Mouse (Mus musculus) limb, embryonic 11.5 days (tissue): ENCODE measurements around the gene BC024063. TPM values are rescaled to one million over a fixed set of nuclear protein-coding genes. Genes with fewer than 3 reads are reported as not detected.
"Not testable (repeated sequence)": the region's sequence is repeated elsewhere in the genome, so short reads cannot be mapped to it uniquely, and the experiment has no call there.

Experiments
- ATAC-seq: fragments of 200-750 bp; cut with Nextera tagmentation; 2 replicates; pipeline ENCODE4 v1.8.0; 2017; ENCODE audit warnings: low read depth; ENCODE audit not compliant: insufficient number of reproducible peaks, low FRiP score, low TSS enrichment
- DNase-seq: peaks from one replicate; pipeline ENCODE4 v3.0.0-alpha.2; 2015; ENCODE audit warnings: low spot score
- H3K27ac ChIP-seq: fragments of 300-500 bp; sonication (generic); replicated peaks from 2 replicates; pipeline ENCODE4 v1.5.1; 2014; ENCODE audit warnings: low read depth, mild to moderate bottlenecking, low read length
- H3K27me3 ChIP-seq: fragments of 300-500 bp; sonication (generic); 2 replicates; pipeline ENCODE4 v1.6.1; 2014; ENCODE audit warnings: mild to moderate bottlenecking, low read length, mixed read lengths; ENCODE audit not compliant: control insufficient read depth, insufficient read depth
- H3K36me3 ChIP-seq: fragments of 300-500 bp; sonication (generic); 2 replicates; pipeline ENCODE4 v1.6.1; 2014; ENCODE audit warnings: mild to moderate bottlenecking, low read length, moderate library complexity, mixed read lengths; ENCODE audit not compliant: control insufficient read depth, insufficient read depth
- H3K4me1 ChIP-seq: fragments of 300-500 bp; sonication (generic); 2 replicates; pipeline ENCODE4 v1.6.1; 2014; ENCODE audit warnings: low read length, mixed read lengths; ENCODE audit not compliant: control insufficient read depth, insufficient read depth
- H3K4me2 ChIP-seq: fragments of 300-500 bp; sonication (generic); 2 replicates; pipeline ENCODE4 v1.6.1; 2014; ENCODE audit warnings: low read depth, mild to moderate bottlenecking, moderate library complexity; ENCODE audit not compliant: severe bottlenecking
- H3K4me3 ChIP-seq: fragments of 300-500 bp; sonication (generic); 2 replicates; pipeline ENCODE4 v1.5.1; 2014; ENCODE audit warnings: low read depth, low read length
- H3K9ac ChIP-seq: fragments of 300-500 bp; sonication (generic); 2 replicates; pipeline ENCODE4 v1.6.1; 2014; ENCODE audit warnings: mild to moderate bottlenecking, low read length
- H3K9me3 ChIP-seq: fragments of 300-500 bp; sonication (generic); 2 replicates; pipeline ENCODE4 v1.6.1; 2016; ENCODE audit warnings: low read length; ENCODE audit not compliant: control insufficient read depth
- WGBS: fragments of 180-500 bp; shearing (Covaris S2); extraction: QIAGEN DNeasy Blood & Tissue Kit; methylation state at CpG from one replicate; pipeline ENCODE4 v1.1.7; 2014; 5-methylcytosine and 5-hydroxymethylcytosine counted together
- polyA plus RNA-seq: library from polyadenylated mRNA; unstranded; fragments of >200 nt; fragmentation: Nextera tagmentation; extraction: Ambion mirVana; gene quantifications from 2 replicates; pipeline ENCODE4 v1.2.1, GENCODE M21; 2014

Gene BC024063
- 7.7 and 7.9 TPM in 2 replicates for polyA plus RNA-seq

- peak within 1 kb of the TSS; percentile 48 for H3K4me3 ChIP-seq
- WGBS = 18% methylated on average over 40 of the region's 42 CpGs
- H3K4me1 ChIP-seq, H3K36me3 ChIP-seq, H3K27me3 ChIP-seq, H3K9me3 ChIP-seq: not testable (repeated sequence)
- H3K4me2 ChIP-seq = peak within 1 kb of the TSS; percentile 28
- 0 out of 2 replicates have a peak within 1 kb of the TSS, but pooled peaks have one; percentile 30 for H3K27ac ChIP-seq
- ATAC-seq (peak; percentile 94), DNase-seq (peak; percentile 76)
- peak within 1 kb of the TSS; percentile 65 for H3K9ac ChIP-seq
Observed at GRCm38 (mm10) chr10:82082728-82083621, at the start of gene BC024063. Gene BC024063 (plus strand): TSS chr10:82083353.

GRCm38 (mm10) chr10:82042191-82042590 is 41.0 kb upstream of the BC024063 start:
- Histone ChIP-seq H3K9me3 (peaks cover 5% of the 10 kb centered on the region; the same call in 1 of the 2 replicates), H3K27ac (no peak overlapping the region), H3K4me3 (no peak overlapping the region), H3K4me1 (no peaks in the 10 kb centered on the region), H3K36me3 (no peaks in the 10 kb centered on the region), H3K9ac (no peak overlapping the region), H3K27me3 (no peaks in the 10 kb centered on the region), H3K4me2 (no peak overlapping the region)
- no peak for ATAC-seq
- no peak for DNase-seq
- 73% methylated on average over 2 of the region's 2 CpGs for WGBS

- no peak for ATAC-seq
- H3K36me3 ChIP-seq = no peaks in the 10 kb centered on the region
- no peaks in the 10 kb centered on the region for H3K4me1 ChIP-seq
- no peak overlapping the region for H3K27ac ChIP-seq
- no peak overlapping the region for H3K4me3 ChIP-seq
- no peak overlapping the region for H3K9ac ChIP-seq
- H3K9me3 ChIP-seq = peaks cover 17% of the 10 kb centered on the region; the same call in 1 of the 2 replicates
- H3K27me3 ChIP-seq = no peaks in the 10 kb centered on the region
- no peak overlapping the region for H3K4me2 ChIP-seq
- no peak for DNase-seq
- 87% methylated on average over 3 of the region's 3 CpGs for WGBS
Observed at GRCm38 (mm10) chr10:82046603-82047002, 36.5 kb upstream of the BC024063 start.

- Histone ChIP-seq H3K9ac (peak within 1 kb of the TSS; percentile 70), H3K27me3 (no peaks in the 10 kb centered on the region), H3K9me3 (peaks cover 27% of the 10 kb centered on the region), H3K4me2 (peak within 1 kb of the TSS; percentile 39), H3K36me3 (no peaks in the 10 kb centered on the region; the same call in 1 of the 2 replicates), H3K4me3 (peak within 1 kb of the TSS; percentile 50), H3K4me1 (no peaks in the 10 kb centered on the region), H3K27ac (peak within 1 kb of the TSS; percentile 57)
- 11% methylated on average over 34 of the region's 35 CpGs for WGBS
- peak; percentile 98 for ATAC-seq
- DNase-seq = peak; percentile 90
Observed at GRCm38 (mm10) chr10:82047597-82048459, 35.3 kb upstream of the BC024063 start, which contains the start of gene Zfp873. Gene Zfp873 (plus strand): TSS chr10:82048123.

GRCm38 (mm10) chr10:82048460-82048804 is 34.7 kb upstream of the BC024063 start:
- Histone ChIP-seq H3K4me3 (peak overlapping the region; percentile 50), H3K9me3 (peaks cover 28% of the 10 kb centered on the region), H3K27ac (peak overlapping the region; percentile 57; the same call in 1 of the 2 replicates), H3K9ac (peak overlapping the region; percentile 70), H3K4me2 (peak overlapping the region; percentile 39)
- not testable (repeated sequence) for H3K4me1 ChIP-seq, DNase-seq, H3K36me3 ChIP-seq, H3K27me3 ChIP-seq, ATAC-seq
- 29% methylated on average over 10 of the region's 10 CpGs for WGBS

- Histone ChIP-seq H3K9ac (peak overlapping the region; percentile 65), H3K4me3 (peak overlapping the region; percentile 48), H3K4me2 (peak overlapping the region; percentile 28)
- not testable (repeated sequence) for ATAC-seq, DNase-seq, H3K4me1 ChIP-seq, H3K27ac ChIP-seq, H3K36me3 ChIP-seq, H3K27me3 ChIP-seq, H3K9me3 ChIP-seq
- WGBS = 23% methylated on average over 13 of the region's 14 CpGs
Observed at GRCm38 (mm10) chr10:82083622-82083971, 444 bp downstream of the BC024063 start.

- H3K9me3 ChIP-seq = peaks cover 15% of the 10 kb centered on the region
Observed at GRCm38 (mm10) chr10:82117206-82117605, 34.1 kb downstream of the BC024063 start.

GRCm38 (mm10) chr10:82127850-82128401 is 44.8 kb downstream of the BC024063 start, which contains the start of gene AU041133:
Gene AU041133 (plus strand): TSS chr10:82128013.
- H3K27ac ChIP-seq = peak within 1 kb of the TSS; percentile 36; the same call in 1 of the 2 replicates
- DNase-seq (peak; percentile 89), ATAC-seq (peak; percentile 98)
- peak within 1 kb of the TSS; percentile 67 for H3K9ac ChIP-seq
- H3K36me3 ChIP-seq = no peaks in the 10 kb centered on the region
- peak within 1 kb of the TSS; percentile 61 for H3K4me3 ChIP-seq
- WGBS = 1% methylated on average over 41 of the region's 41 CpGs
- no peaks in the 10 kb centered on the region for H3K27me3 ChIP-seq
- no peaks in the 10 kb centered on the region for H3K4me1 ChIP-seq
- peak within 1 kb of the TSS; percentile 48 for H3K4me2 ChIP-seq
- H3K9me3 ChIP-seq = no peaks in the 10 kb centered on the region

More at GRCm38 (mm10) chr10:82117206-82117605, 34.1 kb downstream of the BC024063 start:
- DNase-seq (no peak), ATAC-seq (no peak)
- no peak overlapping the region for H3K4me3 ChIP-seq
- H3K4me1 ChIP-seq = no peaks in the 10 kb centered on the region
- no peak overlapping the region for H3K27ac ChIP-seq
- H3K36me3 ChIP-seq = no peaks in the 10 kb centered on the region
- no peak overlapping the region for H3K4me2 ChIP-seq
- 74% methylated on average over 3 of the region's 3 CpGs for WGBS
- no peak overlapping the region for H3K9ac ChIP-seq
- no peaks in the 10 kb centered on the region for H3K27me3 ChIP-seq
